Mouse (Mus musculus): ENCODE measurements around the gene Pde4c. TPM values are rescaled to one million over a fixed set of nuclear protein-coding genes. Genes with fewer than 3 reads are reported as not detected.
A peak's percentile ranks its signal among the peaks of the same experiment; 100 is the strongest.

Pde4c gene
- polyA plus RNA-seq, 1 experiment: 4.1 TPM

DNA sequence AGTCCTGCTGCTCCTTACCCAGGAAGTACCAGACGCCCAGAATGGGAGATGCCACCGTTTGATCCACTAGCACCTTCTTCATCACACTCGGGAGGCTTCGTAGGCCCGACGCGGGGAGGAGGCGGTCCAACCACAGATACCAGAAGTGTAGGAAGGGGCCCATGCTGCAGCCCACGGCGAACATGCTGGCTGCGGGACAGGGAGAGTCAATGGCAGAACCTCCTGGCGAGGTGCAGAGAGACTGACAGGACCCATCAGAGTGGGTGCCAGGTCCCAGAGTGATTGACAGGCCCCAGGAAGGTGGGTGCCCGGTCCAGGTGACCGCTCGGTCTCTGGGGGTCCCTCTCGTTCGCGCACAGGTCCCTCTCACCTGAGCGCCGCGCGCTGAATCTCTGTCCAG is 36.8 kb downstream of the Pde4c start:
- no peak for DNase-seq
- WGBS: under 1% methylated on average over 22 of the region's 22 CpGs
- Histone ChIP-seq H3K4me1 (ENCODE audit: control insufficient read depth, insufficient read depth, low read length) (peaks cover 13% of the 10 kb centered on the region), H3K4me3 (replicated peaks; ENCODE audit: extremely low read depth, low read depth, low read length) (peak overlapping the region; percentile 83)
- TF ChIP-seq CTCF (IDR thresholded peaks at IDR 0.05; ENCODE audit: insufficient read depth, low read length) (no peak), POLR2A (IDR thresholded peaks at IDR 0.05; ENCODE audit: borderline replicate concordance, extremely low read depth, low read depth, low read length) (no peak)

DNA sequence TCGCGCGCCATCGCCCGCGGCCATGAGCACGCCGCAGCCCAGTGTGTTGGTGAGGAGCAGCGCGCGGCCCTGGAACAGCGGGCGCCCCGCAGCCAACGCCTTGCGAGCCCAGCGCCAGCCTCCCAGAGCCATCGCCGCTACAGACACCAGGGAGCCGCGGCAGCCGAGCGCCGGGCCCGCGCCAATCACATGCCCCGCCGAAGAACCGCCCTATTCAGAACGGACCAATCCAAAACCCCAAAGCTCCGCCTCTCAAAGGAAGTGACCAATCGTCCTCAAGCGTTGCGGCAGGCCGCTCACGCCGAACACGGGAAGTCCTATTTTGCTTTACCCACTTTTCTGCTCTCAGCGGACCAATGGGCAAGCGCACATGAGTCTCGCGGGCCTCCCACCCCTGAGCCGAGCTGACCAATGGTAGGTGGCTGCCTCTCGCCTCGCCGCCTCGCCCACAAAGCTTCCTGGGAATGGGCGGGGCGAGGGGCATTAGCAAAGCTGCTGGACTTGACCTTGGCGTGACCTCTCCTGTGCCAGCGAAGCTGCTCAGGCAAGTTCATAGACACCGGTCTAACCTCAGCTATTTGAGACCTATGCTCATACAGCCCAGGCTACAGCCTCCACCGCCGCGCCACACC is 37.4 kb downstream of the Pde4c start, which contains the start of gene Mpv17l2:
Gene Mpv17l2 (minus strand): TSS at position 172 of the 632 bp plus-strand sequence.
- H3K4me3 ChIP-seq (replicated peaks; ENCODE audit: extremely low read depth, low read depth, low read length): peak within 1 kb of the TSS; percentile 83
- under 1% methylated on average over 55 of the region's 55 CpGs for WGBS
- TF ChIP-seq POLR2A (IDR thresholded peaks at IDR 0.05; ENCODE audit: borderline replicate concordance, extremely low read depth, low read depth, low read length): peak; percentile 46; the same call in 1 of the 2 replicates
- TF ChIP-seq CTCF (IDR thresholded peaks at IDR 0.05; ENCODE audit: insufficient read depth, low read length): no peak
- peaks cover 14% of the 10 kb centered on the region for H3K4me1 ChIP-seq (ENCODE audit: control insufficient read depth, insufficient read depth, low read length)
- DNase-seq: peak; percentile 94

DNA sequence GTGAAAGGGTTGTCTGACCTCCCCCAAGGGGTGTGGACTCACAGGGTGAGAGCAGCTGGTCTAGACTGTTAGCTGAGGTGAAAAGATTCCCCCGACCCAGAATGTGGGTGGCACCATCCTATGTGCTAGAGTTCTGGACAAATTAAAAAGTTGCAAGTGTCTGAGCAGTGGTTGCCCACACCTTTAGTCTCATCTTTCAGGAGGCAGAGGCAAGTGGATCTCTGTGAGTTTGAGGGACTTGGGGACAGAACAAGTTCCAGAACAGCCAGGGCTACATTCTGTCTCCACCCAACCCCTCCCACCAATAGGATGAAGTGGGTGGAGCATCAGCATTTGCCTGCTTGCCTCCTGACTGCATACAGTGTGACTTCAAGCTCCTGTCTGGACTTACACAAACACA is 38.6 kb downstream of the Pde4c start:
- TF ChIP-seq POLR2A (IDR thresholded peaks at IDR 0.05; ENCODE audit: borderline replicate concordance, extremely low read depth, low read depth, low read length): no peak
- no peak for TF ChIP-seq CTCF (IDR thresholded peaks at IDR 0.05; ENCODE audit: insufficient read depth, low read length)
- WGBS: 65% methylated on average over 1 of the region's 1 CpGs
- DNase-seq: no peak
- no peak overlapping the region for H3K4me3 ChIP-seq (replicated peaks; ENCODE audit: extremely low read depth, low read depth, low read length)
- peaks cover 25% of the 10 kb centered on the region for H3K4me1 ChIP-seq (ENCODE audit: control insufficient read depth, insufficient read depth, low read length)

DNA sequence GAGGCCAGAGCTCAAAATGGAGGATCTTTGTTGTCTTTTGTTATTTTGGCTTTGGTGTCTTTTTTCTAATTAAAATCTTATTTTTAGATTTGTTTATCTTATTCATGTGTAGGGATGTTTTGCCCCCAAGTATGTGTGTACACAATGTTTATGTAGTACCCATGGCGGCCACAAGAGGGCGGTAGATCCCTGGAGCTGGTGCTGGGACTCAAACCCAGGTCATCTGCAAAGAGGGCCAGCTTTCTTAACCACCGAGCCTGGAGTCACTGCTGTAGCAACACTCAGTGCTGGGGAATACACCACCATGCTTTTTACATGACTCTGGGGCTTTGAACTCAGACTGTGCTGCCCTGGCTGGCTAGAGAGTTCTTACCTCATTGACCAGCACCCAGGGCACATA is 39.8 kb downstream of the Pde4c start:
- peak; percentile 53 for DNase-seq
- TF ChIP-seq CTCF (IDR thresholded peaks at IDR 0.05; ENCODE audit: insufficient read depth, low read length) (peak; percentile 71), POLR2A (IDR thresholded peaks at IDR 0.05; ENCODE audit: borderline replicate concordance, extremely low read depth, low read depth, low read length) (no peak)
- WGBS: 8% methylated on average over 3 of the region's 3 CpGs
- Histone ChIP-seq H3K4me1 (ENCODE audit: control insufficient read depth, insufficient read depth, low read length) (peaks cover 25% of the 10 kb centered on the region), H3K4me3 (replicated peaks; ENCODE audit: extremely low read depth, low read depth, low read length) (no peak overlapping the region)

DNA sequence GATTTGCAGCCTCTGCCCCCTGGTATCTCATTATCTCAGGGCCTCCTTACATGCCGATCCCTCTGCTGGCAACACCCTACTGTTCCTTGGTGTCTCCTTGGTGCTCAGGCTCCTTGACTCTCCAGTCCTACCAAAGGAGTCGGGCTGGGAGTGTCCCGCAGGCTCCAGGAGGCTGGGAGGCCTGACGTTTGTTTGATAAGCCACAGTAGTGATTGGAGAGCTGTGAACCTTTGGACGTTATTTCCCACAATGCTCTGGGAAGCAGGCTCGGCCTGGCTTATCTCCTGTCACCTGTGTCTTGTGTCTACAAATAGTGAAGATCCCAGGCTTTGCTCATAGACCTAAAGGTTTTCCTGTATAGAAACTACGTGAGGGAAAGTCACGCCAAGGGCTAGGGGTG is 40.5 kb downstream of the Pde4c start:
- WGBS: 73% methylated on average over 8 of the region's 8 CpGs
- Histone ChIP-seq H3K4me3 (replicated peaks; ENCODE audit: extremely low read depth, low read depth, low read length) (no peak overlapping the region), H3K4me1 (ENCODE audit: control insufficient read depth, insufficient read depth, low read length) (peaks cover 25% of the 10 kb centered on the region)
- TF ChIP-seq POLR2A (IDR thresholded peaks at IDR 0.05; ENCODE audit: borderline replicate concordance, extremely low read depth, low read depth, low read length) (no peak), CTCF (IDR thresholded peaks at IDR 0.05; ENCODE audit: insufficient read depth, low read length) (no peak)
- DNase-seq: no peak

DNA sequence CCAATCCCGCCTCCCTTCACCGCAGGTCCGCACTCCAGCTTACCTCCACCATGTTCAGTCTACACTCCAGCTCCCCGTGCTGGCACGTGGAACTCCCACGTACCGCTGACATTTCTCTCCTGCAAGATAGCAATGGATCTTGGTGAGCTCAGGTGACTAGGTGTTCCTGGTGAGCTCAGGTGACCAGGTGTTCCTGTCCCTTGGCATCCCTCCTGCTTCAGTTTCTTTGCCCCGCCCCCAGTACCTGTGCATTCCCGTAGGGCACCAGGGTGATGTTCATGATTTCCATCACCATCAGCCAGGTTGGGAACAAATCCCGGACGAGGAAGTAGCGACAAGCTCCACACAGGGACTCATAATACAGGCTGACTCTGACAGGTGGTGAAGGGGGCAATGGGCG is 41.2 kb downstream of the Pde4c start:
- DNase-seq: no peak
- Histone ChIP-seq H3K4me3 (replicated peaks; ENCODE audit: extremely low read depth, low read depth, low read length) (no peak overlapping the region), H3K4me1 (ENCODE audit: control insufficient read depth, insufficient read depth, low read length) (peaks cover 22% of the 10 kb centered on the region)
- TF ChIP-seq CTCF (IDR thresholded peaks at IDR 0.05; ENCODE audit: insufficient read depth, low read length) (no peak), POLR2A (IDR thresholded peaks at IDR 0.05; ENCODE audit: borderline replicate concordance, extremely low read depth, low read depth, low read length) (no peak)
- 86% methylated on average over 13 of the region's 13 CpGs for WGBS

DNA sequence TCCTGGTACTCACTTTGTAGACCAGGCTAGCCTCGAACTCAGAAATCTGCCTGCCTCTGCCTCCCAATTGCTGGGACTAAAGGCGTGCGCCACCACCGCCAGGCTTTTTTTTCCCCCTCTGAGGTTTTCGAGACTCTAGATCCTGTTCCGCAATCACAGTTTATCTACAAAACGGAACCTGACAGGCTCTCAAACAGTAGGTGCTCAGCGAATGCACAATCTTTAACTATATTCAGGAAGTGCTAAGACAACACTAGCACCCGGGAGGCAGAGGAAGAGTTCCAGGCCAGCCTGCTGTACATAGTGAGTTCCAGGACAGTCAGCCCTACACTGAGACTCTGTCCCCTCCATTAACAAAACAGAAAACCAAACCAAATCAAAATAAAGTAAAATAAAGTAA is 41.8 kb downstream of the Pde4c start:
- WGBS: 41% methylated on average over 9 of the region's 9 CpGs
- Histone ChIP-seq H3K4me3 (replicated peaks; ENCODE audit: extremely low read depth, low read depth, low read length) (no peak overlapping the region), H3K4me1 (ENCODE audit: control insufficient read depth, insufficient read depth, low read length) (peaks cover 17% of the 10 kb centered on the region)
- peak; percentile 12 for DNase-seq
- TF ChIP-seq CTCF (IDR thresholded peaks at IDR 0.05; ENCODE audit: insufficient read depth, low read length) (no peak), POLR2A (IDR thresholded peaks at IDR 0.05; ENCODE audit: borderline replicate concordance, extremely low read depth, low read depth, low read length) (no peak)

DNA sequence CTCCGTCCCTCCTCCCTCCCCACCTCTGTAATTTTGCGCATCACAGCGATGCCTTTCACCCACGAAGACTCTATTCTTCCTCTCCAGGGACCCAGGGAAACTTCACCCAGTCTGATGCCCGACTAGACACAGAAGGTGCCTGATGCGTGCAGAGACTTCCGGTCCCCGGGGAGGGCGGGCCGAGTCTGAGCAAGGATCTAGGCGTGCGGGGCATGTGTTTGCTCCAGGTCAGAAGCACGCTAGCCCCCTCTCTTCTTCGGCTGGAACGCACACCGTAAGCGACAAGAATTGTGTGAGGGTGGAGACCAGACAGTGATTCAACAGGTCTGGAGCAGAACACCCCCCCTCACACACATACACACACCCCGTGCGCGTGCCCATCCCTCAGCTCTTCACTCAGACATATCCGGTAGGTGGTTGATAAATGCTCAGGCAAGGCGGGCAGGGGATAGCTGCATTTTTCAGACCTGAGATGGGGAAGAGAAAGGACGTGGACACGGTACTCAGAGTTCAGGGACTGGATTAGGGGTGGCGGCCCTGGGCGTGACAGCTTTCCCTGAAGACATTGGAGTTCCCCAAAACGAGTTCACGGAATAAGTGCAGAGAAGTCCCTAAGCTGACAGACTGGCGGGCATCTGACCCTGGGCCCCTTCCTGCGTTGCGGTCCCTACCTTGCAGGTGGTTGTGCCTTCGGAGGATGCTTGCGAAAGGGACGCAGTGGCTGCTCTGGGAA is 42.5 kb downstream of the Pde4c start:
- no peak for DNase-seq
- H3K4me3 ChIP-seq (replicated peaks; ENCODE audit: extremely low read depth, low read depth, low read length): peak overlapping the region; percentile 68
- WGBS: 2% methylated on average over 34 of the region's 34 CpGs
- H3K4me1 ChIP-seq (ENCODE audit: control insufficient read depth, insufficient read depth, low read length): peaks cover 17% of the 10 kb centered on the region
- TF ChIP-seq POLR2A (IDR thresholded peaks at IDR 0.05; ENCODE audit: borderline replicate concordance, extremely low read depth, low read depth, low read length): peak; percentile 8; the same call in 1 of the 2 replicates
- TF ChIP-seq CTCF (IDR thresholded peaks at IDR 0.05; ENCODE audit: insufficient read depth, low read length): no peak

DNA sequence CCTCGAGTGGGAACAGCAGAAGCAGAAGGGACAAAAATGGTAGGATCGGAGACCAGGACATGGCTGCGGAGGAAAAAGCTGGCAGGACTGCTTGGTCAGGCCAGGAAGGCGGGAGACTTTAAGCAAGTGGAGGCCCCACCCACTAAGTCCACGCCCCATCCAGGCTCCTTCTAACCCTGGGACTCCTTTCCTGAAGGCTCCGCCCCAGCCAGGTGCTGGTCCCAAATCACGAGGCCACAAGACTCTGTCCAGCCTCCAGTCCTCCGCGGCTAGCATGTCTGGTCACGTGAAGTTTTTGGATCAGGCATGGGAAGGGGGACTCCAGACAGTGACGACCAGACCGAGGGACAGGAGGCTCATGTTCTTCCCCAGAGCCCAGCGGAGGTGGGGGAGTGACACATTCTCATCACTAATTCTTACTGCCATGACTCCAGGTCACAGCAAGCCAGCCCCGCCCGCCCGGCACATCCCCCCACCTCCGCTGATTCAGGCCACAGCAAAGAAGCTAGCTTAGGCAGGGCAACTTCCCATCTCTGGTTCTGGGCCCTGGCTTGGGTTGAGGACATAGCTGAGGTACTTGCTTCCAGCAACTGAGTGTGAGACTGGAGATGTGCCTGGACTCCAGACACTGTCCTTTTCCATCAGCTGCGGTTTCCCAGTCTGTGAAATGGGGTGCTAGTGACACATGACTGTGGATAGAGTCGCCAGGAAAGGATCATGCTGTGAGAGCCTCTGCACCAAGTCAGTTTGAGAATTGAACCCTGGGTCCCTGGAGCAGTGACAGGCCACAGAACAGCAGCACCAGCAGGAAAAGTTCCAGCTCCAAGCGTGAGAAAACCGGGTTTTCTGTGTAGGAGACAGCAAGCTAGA is 43.3 kb downstream of the Pde4c start:
- Histone ChIP-seq H3K4me3 (replicated peaks; ENCODE audit: extremely low read depth, low read depth, low read length) (peak overlapping the region; percentile 68), H3K4me1 (ENCODE audit: control insufficient read depth, insufficient read depth, low read length) (peaks cover 12% of the 10 kb centered on the region)
- 13% methylated on average over 21 of the region's 21 CpGs for WGBS
- TF ChIP-seq CTCF (IDR thresholded peaks at IDR 0.05; ENCODE audit: insufficient read depth, low read length) (no peak), POLR2A (IDR thresholded peaks at IDR 0.05; ENCODE audit: borderline replicate concordance, extremely low read depth, low read depth, low read length) (peak; percentile 94)
- DNase-seq: peak; percentile 87

Measured in lung, adult 2 months (tissue).